In the genomic region with DNA sequence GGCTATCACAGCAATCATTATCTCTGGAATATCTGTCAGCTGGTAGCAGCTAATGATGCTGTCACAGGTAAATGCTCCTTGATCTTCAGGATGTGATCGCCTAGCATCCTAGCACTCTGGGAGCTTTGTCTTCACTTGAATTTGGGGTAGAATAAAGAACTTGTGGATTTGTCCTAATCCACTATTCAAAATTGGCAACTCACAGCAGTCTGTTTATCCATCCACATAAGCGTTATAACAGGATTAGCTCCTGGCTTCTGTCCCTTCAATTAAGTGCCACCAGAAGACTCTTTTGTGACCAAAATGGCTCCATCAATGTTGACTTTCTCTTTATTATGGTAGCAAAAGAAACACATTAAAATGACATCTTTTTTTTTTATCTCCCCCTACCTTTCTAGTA, we compare ENCODE assay signal across 23 mouse cellular contexts.
DNase-seq lines count a peak whose midpoint lies in the region; ATAC-seq and TF ChIP-seq lines count a peak whose summit lies in the region.
"Had no signal": no experiment of that assay in that cellular context is flagged by ENCODE, and none has a peak within 500 bp of the region (broad histone marks: within the 10 kb centered on the region; RNA-seq: fewer than 3 reads in every experiment).

No protein-coding gene starts in this region.

- ATAC-seq in hindbrain, postnatal 0 days = no peak
- ATAC-seq in hindbrain, embryonic 13.5 days (ENCODE audit: low FRiP score) = no peak
- ATAC-seq in midbrain, embryonic 14.5 days (ENCODE audit: low FRiP score, low TSS enrichment) = no peak
- no peak for ATAC-seq in midbrain, embryonic 13.5 days
- ATAC-seq: forebrain, embryonic 14.5 days; forebrain, postnatal 0 days; intestine, embryonic 15.5 days; Patski had no signal

- no peaks in the 10 kb centered on the region for H3K36me3 ChIP-seq in hindbrain, postnatal 0 days (ENCODE audit: insufficient read depth, low read length)
- H3K36me3 ChIP-seq in hindbrain, embryonic 13.5 days = no peaks in the 10 kb centered on the region
- no peaks in the 10 kb centered on the region for H3K36me3 ChIP-seq in midbrain, embryonic 14.5 days (ENCODE audit: control insufficient read depth, insufficient read depth, low read length)
- no peaks in the 10 kb centered on the region for H3K36me3 ChIP-seq in midbrain, embryonic 13.5 days
- H3K36me3 ChIP-seq: hindbrain, embryonic 15.5 days; intestine, embryonic 15.5 days had no signal

- TF ChIP-seq CTCF in hindbrain, postnatal 0 days (IDR thresholded peaks at IDR 0.05; ENCODE audit: low read depth) = no peak

- peaks cover 6% of the 10 kb centered on the region for H3K4me1 ChIP-seq in hindbrain, postnatal 0 days (ENCODE audit: insufficient read depth, low read length)
- 0 out of 2 replicates have a peak, but pooled peaks cover 5% of the 10 kb centered on the region for H3K4me1 ChIP-seq in hindbrain, embryonic 13.5 days (replicated peaks)
- H3K4me1 ChIP-seq in midbrain, embryonic 14.5 days (ENCODE audit: control insufficient read depth, insufficient read depth, low read length) = peaks cover 11% of the 10 kb centered on the region
- H3K4me1 ChIP-seq in midbrain, embryonic 13.5 days (replicated peaks) = peaks cover 12% of the 10 kb centered on the region; the same call in 1 of the 2 replicates
- H3K4me1 ChIP-seq: intestine, embryonic 15.5 days had no signal

- H3K27ac ChIP-seq in hindbrain, postnatal 0 days = no peak overlapping the region
- H3K27ac ChIP-seq in hindbrain, embryonic 13.5 days = no peak overlapping the region
- H3K27ac ChIP-seq in midbrain, embryonic 14.5 days (replicated peaks; ENCODE audit: low read depth, low read length) = no peak overlapping the region
- no peak overlapping the region for H3K27ac ChIP-seq in midbrain, embryonic 13.5 days
- H3K27ac ChIP-seq: gastrocnemius, adult 2 months; hindbrain, embryonic 15.5 days; intestine, embryonic 15.5 days had no signal

- DNase-seq in cerebellum, adult 9-10 months = peak; percentile 28
- DNase-seq in cerebellum, postnatal 36 days = no peak
- peak; percentile 44 for DNase-seq in hindbrain, postnatal 0 days (ENCODE audit: low spot score)
- peak; percentile 46 for DNase-seq in midbrain, embryonic 14.5 days
- DNase-seq in retina, embryonic 14.5 days (ENCODE audit: low spot score) = peak; percentile 50
- DNase-seq in layer of hippocampus, postnatal 25 days (ENCODE audit: extremely low spot score in 1 of 2, low spot score in 1 of 2) = no peak
- DNase-seq: cerebellum, adult 11 months; cerebellum, adult 8-10 months; cerebellum, postnatal 25 days; embryo, embryonic 11 days; forebrain, postnatal 0 days; gastrocnemius, adult 2 months; gastrocnemius, postnatal 14 days; heart, adult 11 months; heart, postnatal 10 days; heart, postnatal 4 days had no signal

- no peaks in the 10 kb centered on the region for H3K9me3 ChIP-seq in hindbrain, postnatal 0 days (ENCODE audit: low read length)
- no peaks in the 10 kb centered on the region for H3K9me3 ChIP-seq in hindbrain, embryonic 13.5 days
- H3K9me3 ChIP-seq in midbrain, embryonic 14.5 days (ENCODE audit: control insufficient read depth, low read length) = no peaks in the 10 kb centered on the region
- no peaks in the 10 kb centered on the region for H3K9me3 ChIP-seq in midbrain, embryonic 13.5 days
- H3K9me3 ChIP-seq: hindbrain, embryonic 15.5 days; intestine, embryonic 15.5 days had no signal

- no peaks in the 10 kb centered on the region for H3K27me3 ChIP-seq in hindbrain, postnatal 0 days (ENCODE audit: insufficient read depth, low read length)
- no peaks in the 10 kb centered on the region for H3K27me3 ChIP-seq in hindbrain, embryonic 13.5 days
- peaks cover 14% of the 10 kb centered on the region; the same call in 1 of the 2 replicates for H3K27me3 ChIP-seq in midbrain, embryonic 14.5 days (ENCODE audit: control insufficient read depth, insufficient read depth, low read length)
- H3K27me3 ChIP-seq in midbrain, embryonic 13.5 days = peaks cover 65% of the 10 kb centered on the region
- H3K27me3 ChIP-seq: hindbrain, embryonic 15.5 days; intestine, embryonic 15.5 days had no signal

- 55% methylated on average over 2 of the region's 2 CpGs for WGBS in hindbrain, postnatal 0 days
- 80% methylated on average over 2 of the region's 2 CpGs for WGBS in hindbrain, embryonic 13.5 days
- WGBS in midbrain, embryonic 14.5 days = 16% methylated on average over 2 of the region's 2 CpGs
- 11% methylated on average over 2 of the region's 2 CpGs for WGBS in midbrain, embryonic 13.5 days

- H3K4me3 ChIP-seq in hindbrain, postnatal 0 days (ENCODE audit: low read length) = no peak overlapping the region
- no peak overlapping the region for H3K4me3 ChIP-seq in hindbrain, embryonic 13.5 days
- H3K4me3 ChIP-seq in midbrain, embryonic 14.5 days (replicated peaks; ENCODE audit: low read depth, low read length) = no peak overlapping the region
- no peak overlapping the region for H3K4me3 ChIP-seq in midbrain, embryonic 13.5 days (replicated peaks)
- H3K4me3 ChIP-seq: gastrocnemius, adult 2 months; hindbrain, embryonic 15.5 days; intestine, embryonic 15.5 days had no signal

- no peak overlapping the region for H3K9ac ChIP-seq in hindbrain, postnatal 0 days (replicated peaks; ENCODE audit: low read length)
- H3K9ac ChIP-seq in hindbrain, embryonic 13.5 days = no peak overlapping the region
- no peak overlapping the region for H3K9ac ChIP-seq in midbrain, embryonic 14.5 days (replicated peaks; ENCODE audit: low read length)
- H3K9ac ChIP-seq in midbrain, embryonic 13.5 days (replicated peaks) = no peak overlapping the region
- H3K9ac ChIP-seq: forebrain, postnatal 0 days; hindbrain, embryonic 15.5 days; intestine, embryonic 15.5 days had no signal

- no peak overlapping the region for H3K4me2 ChIP-seq in hindbrain, postnatal 0 days (ENCODE audit: low read depth, low read length)
- no peak overlapping the region for H3K4me2 ChIP-seq in hindbrain, embryonic 13.5 days
- no peak overlapping the region for H3K4me2 ChIP-seq in midbrain, embryonic 14.5 days (ENCODE audit: low read length)
- H3K4me2 ChIP-seq in midbrain, embryonic 13.5 days (replicated peaks) = no peak overlapping the region
- H3K4me2 ChIP-seq: heart, embryonic 11.5 days; hindbrain, embryonic 15.5 days; intestine, embryonic 15.5 days had no signal

Comparison
In these comparisons a context has a peak if more than half of its experiments do, and no peak if none do; other contexts are left out.
1. DNase-seq: peak in cerebellum, adult 9-10 months (single experiment), hindbrain, postnatal 0 days (single experiment), midbrain, embryonic 14.5 days (single experiment) and retina, embryonic 14.5 days (single experiment); none in cerebellum, postnatal 36 days (0 of 2) and layer of hippocampus, postnatal 25 days (0 of 2).